Mouse (Mus musculus): ENCODE data around the gene Zfp626. TPM values are rescaled to one million over a fixed set of nuclear protein-coding genes. Genes with fewer than 3 reads are reported as not detected.
"Not testable (repeated sequence)": the region's sequence is repeated elsewhere in the genome, so short reads cannot be mapped to it uniquely, and the experiment has no call there.

The Zfp626 gene
- polyA plus RNA-seq, 1 experiment from 2014 or later: 1.6 TPM

GRCm38 (mm10) chr7:27804297-27805030 is 2.5 kb upstream of the Zfp626 start:
- no peaks in the 10 kb centered on the region for H3K9me3 ChIP-seq (ENCODE audit: control insufficient read depth, low read length)
- peak overlapping the region; percentile 75 for H3K27ac ChIP-seq (ENCODE audit: low read depth, low read length)
- H3K9ac ChIP-seq (ENCODE audit: low read depth, low read length): peak overlapping the region; percentile 71
- H3K36me3 ChIP-seq (ENCODE audit: control insufficient read depth, insufficient read depth, low read length): peaks cover 3% of the 10 kb centered on the region
- peak overlapping the region; percentile 58 for H3K4me3 ChIP-seq (ENCODE audit: low read length)
- under 1% methylated on average over 25 of the region's 25 CpGs for WGBS
- H3K4me2 ChIP-seq (ENCODE audit: low read length): peak overlapping the region; percentile 94
- peaks cover 2% of the 10 kb centered on the region; the same call in 1 of the 2 replicates for H3K4me1 ChIP-seq (ENCODE audit: control insufficient read depth, insufficient read depth, low read depth, low read length)
- H3K27me3 ChIP-seq (replicated peaks; ENCODE audit: control insufficient read depth, insufficient read depth, low read length): no peaks in the 10 kb centered on the region
- ATAC-seq: peak; percentile 97

GRCm38 (mm10) chr7:27807305-27807704 is 309 bp downstream of the Zfp626 start:
- not testable (repeated sequence) for H3K4me2 ChIP-seq (ENCODE audit: low read length); H3K4me3 ChIP-seq (ENCODE audit: low read length); H3K9me3 ChIP-seq (ENCODE audit: control insufficient read depth, low read length); H3K27me3 ChIP-seq (replicated peaks; ENCODE audit: control insufficient read depth, insufficient read depth, low read length); H3K9ac ChIP-seq (ENCODE audit: low read depth, low read length); ATAC-seq; H3K27ac ChIP-seq (ENCODE audit: low read depth, low read length); H3K4me1 ChIP-seq (ENCODE audit: control insufficient read depth, insufficient read depth, low read depth, low read length)
- peaks cover 13% of the 10 kb centered on the region for H3K36me3 ChIP-seq (ENCODE audit: control insufficient read depth, insufficient read depth, low read length)
- 77% methylated on average over 7 of the region's 7 CpGs for WGBS

GRCm38 (mm10) chr7:27818526-27819110 is 11.6 kb downstream of the Zfp626 start:
- ATAC-seq: no peak
- no peaks in the 10 kb centered on the region for H3K9me3 ChIP-seq (ENCODE audit: control insufficient read depth, low read length)
- H3K4me1 ChIP-seq (ENCODE audit: control insufficient read depth, insufficient read depth, low read depth, low read length): no peaks in the 10 kb centered on the region
- no peak overlapping the region for H3K9ac ChIP-seq (ENCODE audit: low read depth, low read length)
- peaks cover 22% of the 10 kb centered on the region for H3K36me3 ChIP-seq (ENCODE audit: control insufficient read depth, insufficient read depth, low read length)
- 96% methylated on average over 7 of the region's 7 CpGs for WGBS
- H3K27me3 ChIP-seq (replicated peaks; ENCODE audit: control insufficient read depth, insufficient read depth, low read length): no peaks in the 10 kb centered on the region
- no peak overlapping the region for H3K4me2 ChIP-seq (ENCODE audit: low read length)
- H3K27ac ChIP-seq (ENCODE audit: low read depth, low read length): no peak overlapping the region
- H3K4me3 ChIP-seq (ENCODE audit: low read length): no peak overlapping the region

GRCm38 (mm10) chr7:27822611-27823010 is 15.6 kb downstream of the Zfp626 start:
- Histone ChIP-seq H3K27me3 (replicated peaks; ENCODE audit: control insufficient read depth, insufficient read depth, low read length) (no peaks in the 10 kb centered on the region), H3K36me3 (ENCODE audit: control insufficient read depth, insufficient read depth, low read length) (peaks cover 17% of the 10 kb centered on the region), H3K4me1 (ENCODE audit: control insufficient read depth, insufficient read depth, low read depth, low read length) (no peaks in the 10 kb centered on the region), H3K27ac (ENCODE audit: low read depth, low read length) (no peak overlapping the region), H3K9ac (ENCODE audit: low read depth, low read length) (no peak overlapping the region), H3K4me2 (ENCODE audit: low read length) (no peak overlapping the region), H3K9me3 (ENCODE audit: control insufficient read depth, low read length) (peaks cover 5% of the 10 kb centered on the region), H3K4me3 (ENCODE audit: low read length) (no peak overlapping the region)
- ATAC-seq: no peak

- H3K27me3 ChIP-seq (replicated peaks; ENCODE audit: control insufficient read depth, insufficient read depth, low read length): no peaks in the 10 kb centered on the region; the same call in 1 of the 2 replicates
- peaks cover 2% of the 10 kb centered on the region for H3K4me1 ChIP-seq (ENCODE audit: control insufficient read depth, insufficient read depth, low read depth, low read length)
- no peaks in the 10 kb centered on the region for H3K9me3 ChIP-seq (ENCODE audit: control insufficient read depth, low read length)
- WGBS: 81% methylated on average over 2 of the region's 2 CpGs
- H3K9ac ChIP-seq (ENCODE audit: low read depth, low read length): no peak overlapping the region
- no peak for ATAC-seq
- no peak overlapping the region for H3K4me2 ChIP-seq (ENCODE audit: low read length)
- H3K36me3 ChIP-seq (ENCODE audit: control insufficient read depth, insufficient read depth, low read length): no peaks in the 10 kb centered on the region
- no peak overlapping the region for H3K4me3 ChIP-seq (ENCODE audit: low read length)
- H3K27ac ChIP-seq (ENCODE audit: low read depth, low read length): no peak overlapping the region
Observed at GRCm38 (mm10) chr7:27834131-27834530, 27.1 kb downstream of the Zfp626 start.

GRCm38 (mm10) chr7:27837896-27838295 is 30.9 kb downstream of the Zfp626 start:
- H3K4me2 ChIP-seq (ENCODE audit: low read length): peak overlapping the region; percentile 63
- H3K9me3 ChIP-seq (ENCODE audit: control insufficient read depth, low read length): no peaks in the 10 kb centered on the region
- H3K36me3 ChIP-seq (ENCODE audit: control insufficient read depth, insufficient read depth, low read length): no peaks in the 10 kb centered on the region
- peak overlapping the region; percentile 74 for H3K9ac ChIP-seq (ENCODE audit: low read depth, low read length)
- no peaks in the 10 kb centered on the region for H3K27me3 ChIP-seq (replicated peaks; ENCODE audit: control insufficient read depth, insufficient read depth, low read length)
- ATAC-seq: peak; percentile 23; the same call in 1 of the 2 replicates
- H3K4me3 ChIP-seq (ENCODE audit: low read length): peak overlapping the region; percentile 57
- WGBS: 24% methylated on average over 6 of the region's 6 CpGs
- peaks cover 5% of the 10 kb centered on the region for H3K4me1 ChIP-seq (ENCODE audit: control insufficient read depth, insufficient read depth, low read depth, low read length)
- H3K27ac ChIP-seq (ENCODE audit: low read depth, low read length): peak overlapping the region; percentile 84

- H3K27me3 ChIP-seq (replicated peaks; ENCODE audit: control insufficient read depth, insufficient read depth, low read length): no peaks in the 10 kb centered on the region
- peak; percentile 98 for ATAC-seq
- peak within 1 kb of the TSS; percentile 84 for H3K27ac ChIP-seq (ENCODE audit: low read depth, low read length)
- H3K36me3 ChIP-seq (ENCODE audit: control insufficient read depth, insufficient read depth, low read length): no peaks in the 10 kb centered on the region
- peak within 1 kb of the TSS; percentile 74 for H3K9ac ChIP-seq (ENCODE audit: low read depth, low read length)
- WGBS: 4% methylated on average over 34 of the region's 34 CpGs
- peak within 1 kb of the TSS; percentile 57 for H3K4me3 ChIP-seq (ENCODE audit: low read length)
- H3K4me2 ChIP-seq (ENCODE audit: low read length): peak within 1 kb of the TSS; percentile 63
- H3K4me1 ChIP-seq (ENCODE audit: control insufficient read depth, insufficient read depth, low read depth, low read length): peaks cover 5% of the 10 kb centered on the region
- H3K9me3 ChIP-seq (ENCODE audit: control insufficient read depth, low read length): no peaks in the 10 kb centered on the region
Observed at GRCm38 (mm10) chr7:27838323-27839249, 31.6 kb downstream of the Zfp626 start, which contains the start of gene Zfp59. Gene Zfp59, plus strand, starts transcription at chr7:27838607.

GRCm38 (mm10) chr7:27839596-27839995 is 32.6 kb downstream of the Zfp626 start:
- Histone ChIP-seq H3K4me1 (ENCODE audit: control insufficient read depth, insufficient read depth, low read depth, low read length) (peaks cover 5% of the 10 kb centered on the region), H3K9ac (ENCODE audit: low read depth, low read length) (no peak overlapping the region), H3K27ac (ENCODE audit: low read depth, low read length) (no peak overlapping the region), H3K36me3 (ENCODE audit: control insufficient read depth, insufficient read depth, low read length) (0 out of 2 replicates have a peak, but pooled peaks cover under 1% of the 10 kb centered on the region), H3K4me3 (ENCODE audit: low read length) (no peak overlapping the region), H3K9me3 (ENCODE audit: control insufficient read depth, low read length) (no peaks in the 10 kb centered on the region), H3K4me2 (ENCODE audit: low read length) (peak overlapping the region; percentile 63), H3K27me3 (replicated peaks; ENCODE audit: control insufficient read depth, insufficient read depth, low read length) (no peaks in the 10 kb centered on the region)
- no peak for ATAC-seq
- 96% methylated on average over 7 of the region's 7 CpGs for WGBS

Measured in hindbrain, embryonic 16.5 days (tissue).